Mouse (Mus musculus): Measurements from ENCODE around the gene Ngfr. TPM values are rescaled to one million over a fixed set of nuclear protein-coding genes. Genes with fewer than 3 reads are reported as not detected.

Gene Ngfr
- total and polyA plus RNA-seq, 3 experiments, result not detected

GRCm38 (mm10) chr11:95584651-95585050, 2.9 kb downstream of the Ngfr start:
- Histone ChIP-seq H3K36me3 (ENCODE audit: control insufficient read depth in 1 of 2, insufficient read depth in 2 of 2, low read length in 2 of 2) (no peaks in the 10 kb centered on the region), H3K4me3 (ENCODE audit: control insufficient read depth in 1 of 2, insufficient read depth in 1 of 2, low read depth in 2 of 2, low read length in 2 of 2) (no peak overlapping the region), H3K9ac (ENCODE audit: control insufficient read depth, low read depth, low read length, poor library complexity, severe bottlenecking) (no peak overlapping the region), H3K27me3 (ENCODE audit: control insufficient read depth in 1 of 2, insufficient read depth in 2 of 2, low read length in 2 of 2) (peaks cover 2 to 3% of the 10 kb centered on the region in 2 experiments; a peak in 2 of 4 replicates), H3K79me2 (ENCODE audit: control insufficient read depth, insufficient read depth, low read length, poor library complexity) (no peaks in the 10 kb centered on the region), H3K9me3 (replicated peaks; ENCODE audit: insufficient read depth, low read length) (no peaks in the 10 kb centered on the region), H3K4me1 (ENCODE audit: control insufficient read depth in 1 of 2, insufficient read depth in 2 of 2, low read length in 2 of 2) (no peaks in the 10 kb centered on the region), H3K27ac (ENCODE audit: control insufficient read depth, low read depth, low read length) (no peak overlapping the region)
- TF ChIP-seq TBP (IDR thresholded peaks at IDR 0.05; ENCODE audit: low read depth, low read length) (no peak), EP300 (IDR thresholded peaks at IDR 0.05; ENCODE audit: low read depth in 1 of 2, low read length in 2 of 2) (no peak), ZC3H11A (IDR thresholded peaks at IDR 0.05; ENCODE audit: low read depth, low read length) (no peak), TAL1 (IDR thresholded peaks at IDR 0.05; ENCODE audit: low read length) (no peak), NELFE (IDR thresholded peaks at IDR 0.05; ENCODE audit: low read depth, low read length) (no peak), USF1 (IDR thresholded peaks at IDR 0.05; ENCODE audit: low read depth, low read length) (no peak), GATA1 (IDR thresholded peaks at IDR 0.05; ENCODE audit: low read depth, low read length) (no peak), HCFC1 (IDR thresholded peaks at IDR 0.05; ENCODE audit: low read depth, low read length) (no peak), CHD1 (IDR thresholded peaks at IDR 0.05; ENCODE audit: low read depth, low read length) (no peak), USF2 (IDR thresholded peaks at IDR 0.05; ENCODE audit: borderline replicate concordance in 1 of 2, insufficient read depth in 1 of 2, low read depth in 1 of 2, low read length in 2 of 2) (no peak), UBTF (IDR thresholded peaks at IDR 0.05; ENCODE audit: borderline replicate concordance, insufficient read depth, low read depth, low read length) (no peak), POLR2AphosphoS2 (IDR thresholded peaks at IDR 0.05; ENCODE audit: low read length) (no peak), ETS1 (IDR thresholded peaks at IDR 0.05; ENCODE audit: low read depth, low read length) (no peak), RAD21 (IDR thresholded peaks at IDR 0.05; ENCODE audit: low read depth, low read length) (no peak)
- DNase-seq (ENCODE audit: low read depth, low spot score), result no peak

GRCm38 (mm10) chr11:95583396-95583795, 4.1 kb downstream of the Ngfr start:
- no peak overlapping the region for H3K9ac ChIP-seq (ENCODE audit: control insufficient read depth, low read depth, low read length, poor library complexity, severe bottlenecking)
- no peak for DNase-seq (ENCODE audit: low read depth, low spot score)
- TF ChIP-seq TCF12 (IDR thresholded peaks at IDR 0.05; ENCODE audit: low read depth, low read length) (no peak), POLR2A (IDR thresholded peaks at IDR 0.05; ENCODE audit: control insufficient read depth in 1 of 2, insufficient read depth in 1 of 2, low read depth in 1 of 2, low read length in 2 of 2, poor library complexity in 1 of 2) (no peak), E2F4 (IDR thresholded peaks at IDR 0.05; ENCODE audit: borderline replicate concordance, low read depth, low read length) (no peak), ZC3H11A (IDR thresholded peaks at IDR 0.05; ENCODE audit: low read depth, low read length) (no peak), BHLHE40 (IDR thresholded peaks at IDR 0.05; ENCODE audit: borderline replicate concordance, low read depth, low read length) (no peak), GABPA (IDR thresholded peaks at IDR 0.05; ENCODE audit: low read depth, low read length) (no peak), HCFC1 (IDR thresholded peaks at IDR 0.05; ENCODE audit: low read depth, low read length) (no peak), USF1 (IDR thresholded peaks at IDR 0.05; ENCODE audit: low read depth, low read length) (no peak), EP300 (IDR thresholded peaks at IDR 0.05; ENCODE audit: low read depth in 1 of 2, low read length in 2 of 2) (no peak), MYB (IDR thresholded peaks at IDR 0.05; ENCODE audit: low read depth, low read length) (no peak), ZKSCAN1 (IDR thresholded peaks at IDR 0.05; ENCODE audit: low read depth, low read length) (no peak), POLR2AphosphoS5 (IDR thresholded peaks at IDR 0.05; ENCODE audit: borderline replicate concordance, low read depth, low read length) (no peak), KAT2A (conservative IDR thresholded peaks at IDR 0.05; ENCODE audit: low read depth, low read length) (no peak), SMC3 (IDR thresholded peaks at IDR 0.05; ENCODE audit: low read depth, low read length) (no peak), ZMIZ1 (IDR thresholded peaks at IDR 0.05; ENCODE audit: low read depth, low read length) (no peak), MAFK (IDR thresholded peaks at IDR 0.05; ENCODE audit: borderline replicate concordance, low read depth, low read length) (no peak)

More at GRCm38 (mm10) chr11:95583396-95583795, 4.1 kb downstream of the Ngfr start:
- Histone ChIP-seq H3K4me3 (ENCODE audit: control insufficient read depth in 1 of 2, insufficient read depth in 1 of 2, low read depth in 2 of 2, low read length in 2 of 2) (no peak overlapping the region), H3K79me2 (ENCODE audit: control insufficient read depth, insufficient read depth, low read length, poor library complexity) (no peaks in the 10 kb centered on the region), H3K27ac (ENCODE audit: control insufficient read depth, low read depth, low read length) (no peak overlapping the region), H3K36me3 (ENCODE audit: control insufficient read depth in 1 of 2, insufficient read depth in 2 of 2, low read length in 2 of 2) (no peaks in the 10 kb centered on the region), H3K27me3 (ENCODE audit: control insufficient read depth in 1 of 2, insufficient read depth in 2 of 2, low read length in 2 of 2) (peaks cover 2 to 3% of the 10 kb centered on the region in 2 experiments; a peak in 2 of 4 replicates), H3K4me1 (ENCODE audit: control insufficient read depth in 1 of 2, insufficient read depth in 2 of 2, low read length in 2 of 2) (no peaks in the 10 kb centered on the region), H3K9me3 (replicated peaks; ENCODE audit: insufficient read depth, low read length) (no peaks in the 10 kb centered on the region)
